Mouse (Mus musculus) MEL (cell line): ENCODE data around the gene Lztr1. TPM values are rescaled to one million over a fixed set of nuclear protein-coding genes. Genes with fewer than 3 reads are reported as not detected.

Experiments used
- DNase-seq: peaks from one replicate; pipeline ENCODE4 v3.0.0; 2011; ENCODE audit warnings: low read depth, low spot score
- H3K27ac ChIP-seq: 2 replicates; pipeline ENCODE4 v1.5.1; 2012; ENCODE audit warnings: low read depth, mild to moderate bottlenecking, control low read depth, low read length, moderate library complexity; ENCODE audit not compliant: control insufficient read depth
- H3K27me3 ChIP-seq, 2 experiments: fragments of 150-350 bp in 1 of 2; sonication (generic) in 1 of 2; 2 replicates each; pipeline ENCODE4 v1.6.1; 2012; ENCODE audit warnings: low read length in 2 of 2, mild to moderate bottlenecking in 2 of 2, improper control_type of control experiment in 1 of 2, moderate library complexity in 1 of 2; ENCODE audit not compliant: insufficient read depth in 2 of 2, control insufficient read depth in 1 of 2
- H3K36me3 ChIP-seq, 2 experiments: 2 replicates each; pipeline ENCODE4 v1.6.1; 2012 to 2014; ENCODE audit warnings: low read length in 2 of 2, improper control_type of control experiment in 1 of 2, inconsistent platforms in 1 of 2, mild to moderate bottlenecking in 1 of 2; ENCODE audit not compliant: insufficient read depth in 2 of 2, control insufficient read depth in 1 of 2
- H3K4me1 ChIP-seq, 2 experiments: fragments of 150-350 bp in 1 of 2; sonication (generic) in 1 of 2; 2 replicates each; pipeline ENCODE4 v1.6.1; 2012; ENCODE audit warnings: low read length in 2 of 2, improper control_type of control experiment in 1 of 2, mild to moderate bottlenecking in 1 of 2; ENCODE audit not compliant: insufficient read depth in 2 of 2, control insufficient read depth in 1 of 2
- H3K4me3 ChIP-seq, 2 experiments: fragments of 150-350 bp in 1 of 2; sonication (generic) in 1 of 2; 2 replicates each; pipeline ENCODE4 v1.5.1; 2012; ENCODE audit warnings: low read depth in 2 of 2, low read length in 2 of 2, mild to moderate bottlenecking in 2 of 2, moderate library complexity in 2 of 2, control low read depth in 1 of 2, improper control_type of control experiment in 1 of 2; ENCODE audit not compliant: control insufficient read depth in 1 of 2, insufficient read depth in 1 of 2
- H3K79me2 ChIP-seq: 2 replicates; pipeline ENCODE4 v1.6.1; 2012; ENCODE audit warnings: mild to moderate bottlenecking, low read length, moderate library complexity; ENCODE audit not compliant: control insufficient read depth, poor library complexity, insufficient read depth
- H3K9ac ChIP-seq: 2 replicates; pipeline ENCODE4 v1.6.1; 2012; ENCODE audit warnings: low read depth, mild to moderate bottlenecking, control low read depth, low read length, moderate library complexity; ENCODE audit not compliant: control insufficient read depth, poor library complexity, severe bottlenecking
- H3K9me3 ChIP-seq: fragments of 150-350 bp; sonication (generic); replicated peaks from 2 replicates; pipeline ENCODE4 v1.6.1; 2012; ENCODE audit warnings: mild to moderate bottlenecking, low read length, improper control_type of control experiment, moderate library complexity; ENCODE audit not compliant: insufficient read depth
- BHLHE40 ChIP-seq: IDR thresholded peaks from 2 replicates; pipeline ENCODE4 v1.6.1; 2012; ENCODE audit warnings: low read depth, mild to moderate bottlenecking, inconsistent platforms, low read length, improper control_type of control experiment, borderline replicate concordance
- MEF2A ChIP-seq: IDR thresholded peaks from 2 replicates; pipeline ENCODE4 v1.6.1; 2014; ENCODE audit warnings: low read depth, mild to moderate bottlenecking, inconsistent platforms, low read length, improper control_type of control experiment; ENCODE audit not compliant: poor library complexity, insufficient replicate concordance, severe bottlenecking; ENCODE audit errors: extremely low read depth
- MYC ChIP-seq: IDR thresholded peaks from 2 replicates; pipeline ENCODE4 v1.6.1; 2011; ENCODE audit warnings: low read depth, mild to moderate bottlenecking, low read length, improper control_type of control experiment, moderate library complexity
- NELFE ChIP-seq: IDR thresholded peaks from 2 replicates; pipeline ENCODE4 v1.6.1; 2011; ENCODE audit warnings: low read depth, low read length, improper control_type of control experiment
- NRF1 ChIP-seq: IDR thresholded peaks from 2 replicates; pipeline ENCODE4 v1.6.1; 2014; ENCODE audit warnings: low read depth, mild to moderate bottlenecking, inconsistent platforms, low read length, improper control_type of control experiment, moderate library complexity; ENCODE audit not compliant: poor library complexity, insufficient read depth, severe bottlenecking
- POLR2AphosphoS2 ChIP-seq: IDR thresholded peaks from 2 replicates; pipeline ENCODE4 v1.6.1; 2011; ENCODE audit warnings: low read length, improper control_type of control experiment
- RAD21 ChIP-seq: IDR thresholded peaks from 2 replicates; pipeline ENCODE4 v1.6.1; 2011; ENCODE audit warnings: mild to moderate bottlenecking, low read depth, low read length, improper control_type of control experiment
- SIN3A ChIP-seq: IDR thresholded peaks from 2 replicates; pipeline ENCODE4 v1.6.1; 2012; ENCODE audit warnings: low read length, improper control_type of control experiment, inconsistent platforms
- SMC3 ChIP-seq: IDR thresholded peaks from 2 replicates; pipeline ENCODE4 v1.6.1; 2011; ENCODE audit warnings: low read depth, low read length, improper control_type of control experiment
- TBP ChIP-seq: IDR thresholded peaks from 2 replicates; pipeline ENCODE4 v1.8.0; 2011; ENCODE audit warnings: low read depth, low read length, improper control_type of control experiment
- TCF12 ChIP-seq: IDR thresholded peaks from 2 replicates; pipeline ENCODE4 v1.6.1; 2014; ENCODE audit warnings: low read depth, mild to moderate bottlenecking, inconsistent platforms, low read length, improper control_type of control experiment, moderate library complexity
- ZKSCAN1 ChIP-seq: IDR thresholded peaks from 2 replicates; pipeline ENCODE4 v1.6.1; 2012; ENCODE audit warnings: low read depth, mild to moderate bottlenecking, inconsistent platforms, low read length, improper control_type of control experiment, moderate library complexity
- ZNF384 ChIP-seq: IDR thresholded peaks from 2 replicates; pipeline ENCODE4 v1.6.1; 2012; ENCODE audit warnings: low read depth, mild to moderate bottlenecking, inconsistent platforms, low read length, improper control_type of control experiment
- polyA plus RNA-seq, 2 experiments: library from polyadenylated mRNA; stranded (reverse) in 1 of 2; unstranded in 1 of 2; fragments of >175 nt in 1 of 2; fragments of >200 nt in 1 of 2; gene quantifications; 2 replicates each; pipeline versions ENCODE4 v1.2.1 to v1.2.4; 2012; ENCODE audit warnings: low replicate concordance in 2 of 2, low read depth in 1 of 2; ENCODE audit not compliant: insufficient read length in 2 of 2, insufficient read depth in 1 of 2, missing spikeins in 1 of 2
- total RNA-seq: library from RNA; depleted of rRNA; stranded (reverse); fragments of 300-350 nt; gene quantifications from 2 replicates; pipeline ENCODE4 v1.2.3, GENCODE M21; 2012

Lztr1 gene
- total and polyA plus RNA-seq, 3 experiments = 45.1 to 83.2 TPM; not detected in 1

- Histone ChIP-seq H3K9me3 (no peaks in the 10 kb centered on the region), H3K27ac (no peak overlapping the region), H3K4me1 (peaks cover 0 to 13% of the 10 kb centered on the region in 2 experiments; a peak in 2 of 4 replicates), H3K9ac (no peak overlapping the region), H3K79me2 (peaks cover 18% of the 10 kb centered on the region), H3K4me3 (no peak overlapping the region), H3K27me3 (no peaks in the 10 kb centered on the region), H3K36me3 (peaks cover 0 to 12% of the 10 kb centered on the region in 2 experiments; a peak in 2 of 4 replicates)
- DNase-seq = no peak
- TF ChIP-seq RAD21 (no peak), POLR2AphosphoS2 (0 out of 2 replicates have a peak, but pooled peaks have one; percentile 22)
- TF ChIP-seq, all 39 proteins: peak for 1
These were observed 19.1 kb downstream of the Lztr1 start for GRCm38 (mm10) chr16:17527606-17528005.

GRCm38 (mm10) chr16:17528276-17528675 lies 19.8 kb downstream of the Lztr1 start:
- Histone ChIP-seq H3K79me2 (peaks cover 18% of the 10 kb centered on the region), H3K36me3 (peaks cover 0 to 12% of the 10 kb centered on the region in 2 experiments; a peak in 2 of 4 replicates), H3K9me3 (no peaks in the 10 kb centered on the region), H3K9ac (no peak overlapping the region), H3K4me1 (peaks cover 0 to 13% of the 10 kb centered on the region in 2 experiments; a peak in 2 of 4 replicates), H3K27me3 (no peaks in the 10 kb centered on the region), H3K4me3 (no peak overlapping the region), H3K27ac (no peak overlapping the region)
- TF ChIP-seq ZKSCAN1 = no peak
- no peak for TF ChIP-seq MEF2A
- no peak for TF ChIP-seq SMC3
- TF ChIP-seq TBP = no peak
- no peak for TF ChIP-seq SIN3A
- TF ChIP-seq NRF1 = no peak
- TF ChIP-seq TCF12 = no peak
- no peak for TF ChIP-seq POLR2AphosphoS2
- no peak for DNase-seq

- DNase-seq = no peak
- Histone ChIP-seq H3K27me3 (no peaks in the 10 kb centered on the region), H3K4me3 (peak overlapping the region; percentile 54 to 100), H3K79me2 (peaks cover 18% of the 10 kb centered on the region), H3K36me3 (peaks cover 0 to 12% of the 10 kb centered on the region in 2 experiments; a peak in 2 of 4 replicates), H3K4me1 (peaks cover 0 to 13% of the 10 kb centered on the region in 2 experiments; a peak in 2 of 4 replicates), H3K9me3 (no peaks in the 10 kb centered on the region)
- no peak for TF ChIP-seq BHLHE40
- TF ChIP-seq POLR2AphosphoS2 = no peak
- TF ChIP-seq NELFE = no peak
- no peak for TF ChIP-seq MYC
- TF ChIP-seq ZNF384 = no peak
- TF ChIP-seq, all 39 proteins: peak for 0
- peak overlapping the region; percentile 89 for H3K27ac ChIP-seq
- peak overlapping the region; percentile 99 for H3K9ac ChIP-seq
These were observed 21.6 kb downstream of the Lztr1 start for GRCm38 (mm10) chr16:17529981-17530586.
